Mouse (Mus musculus): ENCODE measurements around the gene Ctnnbip1. TPM values are rescaled to one million over a fixed set of nuclear protein-coding genes. Genes with fewer than 3 reads are reported as not detected.

Gene Ctnnbip1
- 101 and 105 TPM in 2 replicates for polyA plus RNA-seq (2015; fragmentation: Nextera tagmentation; extraction: Ambion mirVana)

DNA sequence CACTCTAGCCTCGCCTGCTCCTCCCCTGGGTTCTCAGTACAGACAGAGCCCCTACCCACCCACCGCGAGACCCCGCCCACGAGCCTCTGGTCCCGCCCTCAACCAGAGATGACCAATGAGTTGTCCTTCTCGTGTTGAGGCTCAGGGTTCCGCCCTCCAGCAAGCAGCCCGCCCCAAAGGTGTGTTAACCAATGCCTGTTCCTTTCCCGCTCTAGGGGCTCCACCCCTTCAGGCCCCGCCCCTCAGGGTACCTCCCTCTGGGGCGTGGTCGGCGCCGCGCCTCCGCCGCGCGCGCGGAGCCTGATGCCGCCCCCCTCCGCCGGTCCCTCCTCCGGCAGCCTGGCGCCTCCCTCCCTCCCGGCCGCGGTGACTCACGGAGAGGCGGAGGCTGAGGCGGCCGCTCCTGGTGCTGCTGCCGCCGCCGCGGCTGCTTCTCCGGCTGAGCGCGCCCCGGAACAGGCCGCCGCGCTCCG is at the start of gene Ctnnbip1:
Ctnnbip1 (plus strand) TSS at position 369 of the 473 bp plus-strand sequence.
- WGBS, result 0% methylated on average over 37 of the region's 46 CpGs
- no peaks in the 10 kb centered on the region for H3K36me3 ChIP-seq
- H3K27ac ChIP-seq (replicated peaks), result peak within 1 kb of the TSS; percentile 67
- H3K4me2 ChIP-seq, result peak within 1 kb of the TSS; percentile 90
- peak within 1 kb of the TSS; percentile 91 for H3K9ac ChIP-seq
- H3K27me3 ChIP-seq, result no peaks in the 10 kb centered on the region
- peak within 1 kb of the TSS; percentile 89 for H3K4me3 ChIP-seq
- ATAC-seq (ENCODE audit: low FRiP score, low read depth), result peak; percentile 99
- H3K4me1 ChIP-seq (replicated peaks), result peaks cover 31% of the 10 kb centered on the region
- H3K9me3 ChIP-seq, result no peaks in the 10 kb centered on the region

DNA sequence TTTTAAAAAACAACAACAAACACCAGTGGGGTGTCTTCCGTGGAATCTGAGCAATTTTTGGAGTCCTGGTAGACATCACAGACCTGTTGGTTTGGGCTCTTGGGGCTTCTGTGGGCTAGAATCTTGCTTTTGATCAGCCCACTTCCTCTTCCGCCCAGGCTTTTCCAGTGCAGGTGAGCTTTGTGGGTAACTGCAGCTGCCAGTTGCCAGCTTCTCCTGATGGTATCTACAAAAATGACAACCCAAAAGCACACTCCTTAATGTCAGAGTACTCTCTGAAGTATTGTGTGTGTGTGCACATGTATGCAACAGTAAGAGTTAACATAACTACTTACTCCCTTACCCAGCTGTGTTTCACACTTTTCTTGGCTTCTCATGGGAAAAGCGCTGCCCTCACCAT is 48.5 kb upstream of the Ctnnbip1 start:
- H3K4me2 ChIP-seq, result no peak overlapping the region
- H3K4me1 ChIP-seq (replicated peaks), result no peaks in the 10 kb centered on the region
- WGBS, result 96% methylated on average over 3 of the region's 3 CpGs
- no peak overlapping the region for H3K4me3 ChIP-seq
- no peak for ATAC-seq (ENCODE audit: low FRiP score, low read depth)
- no peak overlapping the region for H3K27ac ChIP-seq (replicated peaks)
- no peak overlapping the region for H3K9ac ChIP-seq
- H3K36me3 ChIP-seq, result peaks cover 19% of the 10 kb centered on the region
- H3K27me3 ChIP-seq, result no peaks in the 10 kb centered on the region
- H3K9me3 ChIP-seq, result no peaks in the 10 kb centered on the region

DNA sequence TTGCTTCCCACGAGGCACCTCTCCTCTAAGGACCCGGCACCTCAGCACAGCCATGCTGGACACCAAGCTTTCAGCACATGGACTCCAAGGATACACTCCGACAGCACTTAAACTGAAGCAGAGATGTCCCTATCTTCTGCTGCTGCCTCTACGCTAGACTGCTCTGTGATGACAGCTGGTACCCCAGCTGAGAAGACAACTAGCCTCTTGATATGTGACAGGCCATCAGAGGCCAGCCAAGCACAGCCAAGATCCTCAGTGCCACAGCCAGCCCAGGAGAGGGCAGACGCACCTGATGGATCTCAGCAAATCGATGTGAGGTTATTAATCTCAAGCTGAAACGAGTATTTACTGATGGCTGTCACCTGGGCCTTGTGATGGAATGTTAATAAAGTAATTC is 42.9 kb upstream of the Ctnnbip1 start:
- Histone ChIP-seq H3K4me2 (no peak overlapping the region), H3K27me3 (no peaks in the 10 kb centered on the region), H3K4me1 (replicated peaks) (no peaks in the 10 kb centered on the region), H3K4me3 (no peak overlapping the region), H3K9ac (no peak overlapping the region), H3K36me3 (peaks cover 12% of the 10 kb centered on the region), H3K27ac (replicated peaks) (no peak overlapping the region), H3K9me3 (no peaks in the 10 kb centered on the region)
- WGBS, result 77% methylated on average over 7 of the region's 7 CpGs
- ATAC-seq (ENCODE audit: low FRiP score, low read depth), result no peak

DNA sequence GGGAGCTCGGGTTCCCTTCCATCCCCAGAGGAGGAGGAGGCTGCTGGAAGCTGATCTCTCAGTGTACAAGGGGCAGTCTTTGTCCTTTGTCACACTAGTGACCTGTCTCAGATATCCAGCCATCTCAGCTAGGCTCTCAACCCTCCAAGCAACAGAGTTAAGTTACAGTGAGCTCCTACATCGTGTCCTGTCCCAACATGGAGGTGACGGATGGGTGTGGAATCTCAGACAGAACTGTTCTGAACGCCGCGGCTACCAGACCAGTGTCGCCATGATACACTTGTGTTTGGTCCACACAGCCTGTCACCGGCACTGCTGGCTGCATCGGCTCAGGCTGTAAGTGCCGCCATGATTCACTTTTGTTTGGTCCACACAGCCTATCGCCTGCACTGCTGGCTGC is 41.0 kb upstream of the Ctnnbip1 start, which contains the start of gene Tmem274:
Tmem274 (plus strand) TSS at position 301 of the 400 bp plus-strand sequence.
- 87% methylated on average over 11 of the region's 11 CpGs for WGBS
- Histone ChIP-seq H3K4me1 (replicated peaks) (no peaks in the 10 kb centered on the region), H3K4me2 (no peak within 1 kb of the TSS), H3K27ac (replicated peaks) (no peak within 1 kb of the TSS), H3K36me3 (peaks cover 12% of the 10 kb centered on the region), H3K4me3 (no peak within 1 kb of the TSS), H3K9me3 (no peaks in the 10 kb centered on the region), H3K27me3 (no peaks in the 10 kb centered on the region), H3K9ac (no peak within 1 kb of the TSS)
- no peak for ATAC-seq (ENCODE audit: low FRiP score, low read depth)

DNA sequence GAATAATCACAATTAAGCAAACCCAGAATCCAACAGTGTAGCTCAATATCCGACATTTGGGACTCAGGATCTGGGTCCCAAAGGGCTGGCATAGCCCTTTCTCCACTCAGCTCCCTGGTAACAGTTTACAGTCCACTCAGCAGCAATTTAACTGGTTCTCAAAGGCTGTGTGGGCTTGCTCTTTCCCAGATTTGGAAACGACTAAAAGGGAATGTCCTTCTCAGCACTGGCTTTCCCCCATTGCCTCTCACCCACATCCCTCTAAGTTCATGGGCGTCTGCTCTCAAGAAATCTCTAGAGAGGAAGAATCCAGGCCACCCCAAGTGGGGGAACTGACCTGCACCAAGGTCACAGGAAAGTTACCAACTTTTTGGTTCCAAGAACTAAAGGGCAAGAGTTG is 33.5 kb upstream of the Ctnnbip1 start:
- peak overlapping the region; percentile 71 for H3K27ac ChIP-seq (replicated peaks)
- H3K9ac ChIP-seq, result peak overlapping the region; percentile 72

DNA sequence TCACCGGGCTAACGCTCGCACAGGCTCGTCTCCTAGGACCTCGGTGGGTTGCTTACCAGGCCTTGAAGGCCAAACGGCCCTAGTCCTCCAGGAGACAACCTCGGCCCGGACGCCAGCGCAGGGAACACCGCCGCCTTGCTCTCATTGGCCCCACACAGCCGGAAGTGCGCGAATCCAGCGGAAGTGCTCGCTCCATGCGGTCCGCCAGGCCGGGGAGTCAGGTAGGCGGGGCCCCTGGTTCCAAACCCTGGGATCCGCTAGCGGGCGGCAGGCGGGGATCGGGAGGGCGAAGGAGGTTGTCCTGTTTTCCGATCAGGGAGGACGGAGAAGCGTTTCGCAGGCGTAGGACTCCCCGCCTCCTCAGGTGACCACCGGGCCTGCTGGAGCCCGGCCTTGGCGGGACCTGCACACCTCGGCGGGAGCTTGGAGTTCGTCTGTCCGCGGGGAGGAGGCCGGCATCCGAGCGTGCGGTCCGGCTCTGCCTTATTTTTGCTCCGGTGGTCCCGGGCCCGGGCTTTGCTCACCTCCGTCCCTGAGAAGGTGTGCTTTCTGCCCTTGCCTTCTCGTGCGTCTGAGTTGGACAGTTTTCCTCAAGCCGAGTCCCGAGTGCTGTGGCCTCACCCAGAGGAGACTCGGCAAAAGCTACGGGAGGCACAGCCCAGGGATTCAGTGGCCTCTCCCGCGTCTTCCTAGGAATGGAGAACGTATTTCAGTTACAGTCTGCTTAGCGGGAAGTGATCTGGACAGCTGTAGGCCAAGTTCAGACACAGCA is 32.8 kb upstream of the Ctnnbip1 start, which contains the start of the genes Nmnat1 and Lzic:
Nmnat1 (minus strand) TSS at position 150 of the 772 bp plus-strand sequence.
Lzic (plus strand) TSS at position 177 of the 772 bp plus-strand sequence.
- Histone ChIP-seq H3K9me3 (no peaks in the 10 kb centered on the region), H3K27me3 (no peaks in the 10 kb centered on the region), H3K36me3 (peaks cover 35% of the 10 kb centered on the region), H3K4me2 (peak within 1 kb of the TSS; percentile 87), H3K27ac (replicated peaks) (peak within 1 kb of the TSS; percentile 71), H3K4me3 (peak within 1 kb of the TSS; percentile 77), H3K4me1 (replicated peaks) (peaks cover 25% of the 10 kb centered on the region), H3K9ac (peak within 1 kb of the TSS; percentile 72)
- under 1% methylated on average over 60 of the region's 60 CpGs for WGBS
- ATAC-seq (ENCODE audit: low FRiP score, low read depth), result peak; percentile 98

More for the DNA sequence above, 33.5 kb upstream of the Ctnnbip1 start:
- Histone ChIP-seq H3K9me3 (no peaks in the 10 kb centered on the region), H3K4me1 (replicated peaks) (peaks cover 25% of the 10 kb centered on the region), H3K36me3 (peaks cover 28% of the 10 kb centered on the region), H3K4me2 (peak overlapping the region; percentile 87), H3K4me3 (peak overlapping the region; percentile 77), H3K27me3 (no peaks in the 10 kb centered on the region)
- ATAC-seq (ENCODE audit: low FRiP score, low read depth), result no peak
- WGBS, result 52% methylated on average over 3 of the region's 3 CpGs

DNA sequence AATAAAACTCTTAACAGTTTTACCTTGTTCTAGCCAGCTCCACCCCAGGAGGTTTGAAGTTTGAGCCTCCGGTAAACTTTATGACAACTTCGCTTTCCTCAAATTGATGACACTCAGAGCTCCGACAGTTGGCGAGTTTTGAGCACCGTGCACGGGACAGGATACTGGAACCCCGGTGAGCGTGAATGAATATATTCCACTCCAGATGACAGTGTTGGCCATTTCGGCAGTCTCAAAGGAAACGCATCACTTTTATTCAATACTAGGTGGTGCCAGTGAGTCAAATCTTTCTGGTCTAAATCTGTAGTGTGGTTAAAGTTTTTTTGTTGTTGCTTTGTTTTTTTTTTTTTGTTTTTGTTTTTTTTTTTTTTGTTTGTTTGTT is 32.2 kb upstream of the Ctnnbip1 start:
- no peaks in the 10 kb centered on the region for H3K27me3 ChIP-seq
- under 1% methylated on average over 10 of the region's 10 CpGs for WGBS
- H3K4me2 ChIP-seq, result peak overlapping the region; percentile 87
- peak overlapping the region; percentile 77 for H3K4me3 ChIP-seq
- H3K36me3 ChIP-seq, result peaks cover 35% of the 10 kb centered on the region
- no peak for ATAC-seq (ENCODE audit: low FRiP score, low read depth)
- peak overlapping the region; percentile 72 for H3K9ac ChIP-seq
- peaks cover 25% of the 10 kb centered on the region for H3K4me1 ChIP-seq (replicated peaks)
- peak overlapping the region; percentile 71 for H3K27ac ChIP-seq (replicated peaks)
- H3K9me3 ChIP-seq, result no peaks in the 10 kb centered on the region

DNA sequence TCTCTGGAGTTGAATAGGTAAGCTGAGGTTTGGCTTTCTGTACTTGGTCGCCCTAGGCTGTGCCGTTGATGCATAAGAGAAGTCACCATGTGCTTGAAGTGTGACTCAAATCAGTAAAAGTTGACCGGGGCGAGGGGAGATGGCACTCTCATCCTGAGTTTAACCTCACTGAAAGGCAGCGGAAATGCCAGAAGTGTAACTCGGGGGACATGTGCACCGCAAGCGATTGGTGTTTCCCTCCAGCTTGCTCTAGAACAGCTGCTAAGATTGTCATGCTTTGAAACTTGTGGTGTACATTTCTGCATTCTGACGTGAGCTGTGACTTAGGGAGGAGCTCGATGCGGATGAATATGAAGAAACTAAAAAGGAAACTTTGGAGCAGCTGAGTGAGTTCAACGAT is 30.3 kb upstream of the Ctnnbip1 start:
- Histone ChIP-seq H3K27ac (replicated peaks) (no peak overlapping the region), H3K9me3 (no peaks in the 10 kb centered on the region), H3K4me3 (no peak overlapping the region), H3K4me1 (replicated peaks) (peaks cover 25% of the 10 kb centered on the region), H3K27me3 (no peaks in the 10 kb centered on the region), H3K36me3 (peaks cover 52% of the 10 kb centered on the region), H3K9ac (no peak overlapping the region), H3K4me2 (no peak overlapping the region)
- WGBS, result 94% methylated on average over 12 of the region's 12 CpGs
- no peak for ATAC-seq (ENCODE audit: low FRiP score, low read depth)

DNA sequence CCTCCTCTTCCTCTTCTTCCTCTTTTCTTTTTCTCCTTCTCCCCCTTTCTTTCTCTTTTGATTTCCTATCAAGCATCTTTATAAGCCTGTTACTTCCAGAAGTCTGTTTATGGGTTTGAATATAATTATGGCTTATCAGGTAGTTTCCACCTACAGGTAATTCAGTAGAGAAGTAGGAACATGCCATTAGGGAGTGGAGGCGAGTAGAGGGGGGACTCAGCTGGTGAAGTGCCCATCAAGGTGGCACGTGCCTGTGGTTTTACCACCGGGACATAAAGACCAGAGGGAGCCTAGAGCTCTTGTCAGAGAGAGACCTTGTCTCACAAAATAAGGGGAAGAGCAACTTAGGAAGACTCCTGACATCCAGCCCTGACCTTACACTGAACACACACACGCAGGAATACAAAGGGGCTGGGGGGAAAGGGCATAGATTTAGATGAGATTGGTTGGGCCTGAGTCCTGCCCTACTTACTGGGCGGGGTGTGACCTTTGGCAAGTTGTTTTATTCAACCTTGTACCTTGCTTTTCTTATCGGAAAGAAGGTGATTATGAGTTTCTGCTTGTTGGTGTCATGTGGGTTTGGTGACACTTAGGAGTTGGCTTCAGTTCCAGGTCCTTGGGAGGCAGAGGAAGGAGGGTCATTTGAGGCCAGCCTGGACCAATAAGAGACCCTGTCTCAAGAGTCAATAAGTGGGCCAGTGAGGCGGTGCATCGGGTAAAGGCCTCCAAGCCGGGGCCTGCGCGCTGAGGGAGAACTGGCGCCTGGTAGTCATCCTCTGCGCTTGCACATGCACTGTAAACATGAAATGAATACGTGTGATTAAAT is 28.4 kb upstream of the Ctnnbip1 start:
- no peak overlapping the region for H3K4me2 ChIP-seq
- no peak overlapping the region for H3K9ac ChIP-seq
- 96% methylated on average over 14 of the region's 14 CpGs for WGBS
- no peaks in the 10 kb centered on the region for H3K9me3 ChIP-seq
- peaks cover 70% of the 10 kb centered on the region for H3K36me3 ChIP-seq
- no peak overlapping the region for H3K4me3 ChIP-seq
- peaks cover 19% of the 10 kb centered on the region for H3K4me1 ChIP-seq (replicated peaks)
- no peaks in the 10 kb centered on the region for H3K27me3 ChIP-seq
- ATAC-seq (ENCODE audit: low FRiP score, low read depth), result no peak
- H3K27ac ChIP-seq (replicated peaks), result no peak overlapping the region

DNA sequence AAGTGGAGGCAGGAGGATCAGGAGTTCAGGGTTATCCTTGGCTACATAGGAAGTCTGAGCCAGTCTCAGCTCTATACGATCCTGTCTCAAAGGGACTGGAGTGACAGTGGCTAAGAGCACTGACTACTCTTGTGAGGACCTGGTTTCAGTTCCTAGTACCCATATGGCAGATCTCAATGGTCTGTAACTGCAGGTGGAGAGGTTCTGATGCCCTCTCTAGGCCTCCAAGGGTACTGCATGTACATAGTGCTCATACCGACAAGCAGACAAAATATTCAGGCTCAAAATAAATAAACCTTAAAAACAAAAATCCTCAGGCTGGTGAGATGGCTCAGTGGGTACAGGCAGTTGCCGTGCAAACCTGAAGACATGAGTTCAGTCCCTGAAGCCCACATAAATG is 26.9 kb upstream of the Ctnnbip1 start:
- H3K4me1 ChIP-seq (replicated peaks), result peaks cover 11% of the 10 kb centered on the region
- H3K9ac ChIP-seq, result no peak overlapping the region
- peaks cover 82% of the 10 kb centered on the region for H3K36me3 ChIP-seq
- H3K27ac ChIP-seq (replicated peaks), result no peak overlapping the region
- H3K9me3 ChIP-seq, result no peaks in the 10 kb centered on the region
- no peak overlapping the region for H3K4me2 ChIP-seq
- no peak for ATAC-seq (ENCODE audit: low FRiP score, low read depth)
- WGBS, result 96% methylated on average over 3 of the region's 3 CpGs
- no peak overlapping the region for H3K4me3 ChIP-seq
- no peaks in the 10 kb centered on the region for H3K27me3 ChIP-seq

DNA sequence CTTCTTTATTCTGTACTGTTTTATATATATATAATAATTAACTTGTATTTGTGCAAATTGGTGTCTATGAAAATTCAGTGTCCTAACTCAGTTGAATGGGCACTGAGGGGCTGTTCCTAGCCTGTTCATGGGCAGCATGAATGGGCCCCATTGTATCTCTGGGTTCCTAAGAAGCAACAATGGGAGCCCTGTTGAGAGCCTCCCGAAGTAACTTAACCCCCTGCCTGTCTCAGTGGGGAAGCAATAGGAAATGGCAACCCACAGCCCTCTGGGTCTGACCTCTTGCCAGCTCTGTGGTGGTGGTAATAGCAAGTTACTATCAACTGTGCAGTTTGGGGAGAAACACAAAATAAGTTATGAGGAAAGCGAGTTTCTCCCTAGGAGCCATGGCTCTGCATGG is 21.4 kb upstream of the Ctnnbip1 start:
- peaks cover 57% of the 10 kb centered on the region for H3K36me3 ChIP-seq
- H3K9ac ChIP-seq, result no peak overlapping the region
- H3K9me3 ChIP-seq, result no peaks in the 10 kb centered on the region
- no peak overlapping the region for H3K4me3 ChIP-seq
- 14% methylated on average over 2 of the region's 2 CpGs for WGBS
- no peaks in the 10 kb centered on the region for H3K4me1 ChIP-seq (replicated peaks)
- ATAC-seq (ENCODE audit: low FRiP score, low read depth), result peak; percentile 48; the same call in 1 of the 2 replicates
- H3K27ac ChIP-seq (replicated peaks), result peak overlapping the region; percentile 59
- no peaks in the 10 kb centered on the region for H3K27me3 ChIP-seq
- no peak overlapping the region for H3K4me2 ChIP-seq

DNA sequence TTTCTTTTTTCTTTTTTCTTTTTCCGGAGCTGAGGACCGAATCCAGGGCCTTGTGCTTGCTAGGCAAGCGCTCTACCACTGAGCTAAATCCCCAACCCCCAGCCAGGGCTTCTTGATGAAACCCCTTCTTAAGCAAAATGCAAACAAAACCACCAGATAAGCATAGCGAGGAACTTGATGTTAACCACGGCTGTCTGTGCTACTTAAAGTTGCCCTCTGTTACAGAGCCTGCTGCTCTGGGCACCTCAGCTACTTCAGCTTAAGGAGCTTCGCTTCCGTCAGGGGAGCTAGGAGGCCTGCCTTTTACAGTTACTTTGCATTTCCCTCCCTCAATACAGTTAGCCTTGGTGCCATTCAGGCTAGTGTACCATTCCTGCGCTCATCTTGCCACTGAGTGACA is 19.1 kb upstream of the Ctnnbip1 start:
- WGBS, result 87% methylated on average over 8 of the region's 8 CpGs
- H3K27me3 ChIP-seq, result no peaks in the 10 kb centered on the region
- no peaks in the 10 kb centered on the region for H3K9me3 ChIP-seq
- H3K27ac ChIP-seq (replicated peaks), result no peak overlapping the region
- H3K36me3 ChIP-seq, result peaks cover 38% of the 10 kb centered on the region
- H3K9ac ChIP-seq, result no peak overlapping the region
- no peak overlapping the region for H3K4me2 ChIP-seq
- ATAC-seq (ENCODE audit: low FRiP score, low read depth), result no peak
- no peaks in the 10 kb centered on the region for H3K4me1 ChIP-seq (replicated peaks)
- no peak overlapping the region for H3K4me3 ChIP-seq

All from hindbrain, embryonic 15.5 days (tissue).